Mouse (Mus musculus) c-Kit-positive CD71-positive TER-119-negative erythroid progenitor cells, embryonic 14.5 days (primary cell): Measurements from ENCODE around the gene Parp6.

Source experiments
- DNase-seq: peaks from one replicate; pipeline ENCODE4 v3.0.0-alpha.2; 2013; ENCODE audit warnings: low read depth

Gene Parp6

DNA sequence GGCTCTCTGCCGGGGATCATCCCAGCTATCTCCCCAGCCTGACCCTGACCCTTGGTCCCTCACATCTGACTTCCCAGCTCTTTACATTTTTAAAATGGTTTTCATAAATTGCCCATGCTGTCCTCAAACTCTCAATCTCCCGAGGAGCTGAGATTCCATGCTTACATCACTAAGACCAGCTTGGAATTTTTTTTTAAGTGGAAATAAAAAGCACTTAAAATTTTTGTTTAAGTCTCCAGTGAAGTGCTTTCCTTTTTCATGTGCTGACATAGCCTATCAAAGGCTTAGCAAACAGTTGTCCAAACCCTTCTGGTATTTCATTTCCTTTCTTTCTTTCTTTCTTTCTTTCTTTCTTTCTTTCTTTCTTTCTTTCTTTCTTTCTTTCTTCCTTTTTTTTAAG lies 66.9 kb downstream of the Parp6 start:
- no peak for DNase-seq

DNA sequence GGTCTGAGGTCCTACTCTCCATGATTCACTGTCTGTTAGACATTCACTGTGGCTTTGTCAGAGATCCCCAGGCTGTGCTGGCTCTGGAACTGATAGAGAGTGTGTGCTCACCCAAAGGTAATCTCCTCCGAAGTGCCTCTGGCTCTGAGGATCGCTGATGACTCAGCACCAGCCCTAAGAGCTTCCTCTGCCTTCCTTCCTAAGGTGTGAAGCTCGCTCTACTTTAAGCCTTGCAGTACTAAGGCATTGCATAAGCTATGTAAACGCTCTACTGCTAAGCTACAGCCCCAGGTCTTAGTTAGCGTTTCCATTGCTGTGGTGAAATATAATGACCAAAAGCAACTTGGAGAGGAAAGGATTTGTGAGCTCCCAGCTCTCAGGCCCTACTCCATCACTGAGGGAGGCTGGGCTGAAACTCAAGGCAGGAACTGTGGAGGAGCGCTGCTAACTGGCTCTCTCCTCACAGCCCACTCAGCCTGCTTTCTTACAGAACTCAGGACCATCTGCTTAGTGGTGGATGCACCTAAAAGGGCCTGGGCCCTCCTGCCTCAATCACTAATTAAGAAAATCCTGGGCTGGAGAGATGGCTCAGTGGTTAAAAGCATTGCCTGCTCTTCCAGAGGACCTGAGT lies 70.4 kb downstream of the Parp6 start:
- DNase-seq = no peak

DNA sequence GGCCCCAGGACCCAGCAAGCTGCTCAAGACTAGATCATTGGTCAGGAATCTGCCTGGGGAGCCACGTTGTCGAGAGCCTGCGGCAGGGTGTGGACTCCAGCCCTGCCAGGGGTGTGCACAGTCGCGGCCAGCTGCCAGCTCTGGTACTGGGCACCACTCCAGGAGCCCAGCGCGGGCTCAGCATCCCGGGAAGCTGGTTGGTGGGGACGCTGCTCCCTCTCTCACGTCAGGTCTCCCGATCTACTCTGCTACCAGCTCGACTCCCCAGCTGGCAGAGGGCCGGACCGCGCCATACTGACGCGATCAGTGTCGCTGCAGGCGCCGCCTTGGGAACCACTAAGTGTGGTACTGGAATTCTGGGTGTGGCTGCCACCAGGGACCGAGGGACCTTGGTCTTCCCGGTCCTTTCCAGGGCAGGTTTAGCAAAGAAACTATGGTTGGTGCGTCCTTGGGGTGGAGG lies 74.6 kb downstream of the Parp6 start:
- DNase-seq = no peak

DNA sequence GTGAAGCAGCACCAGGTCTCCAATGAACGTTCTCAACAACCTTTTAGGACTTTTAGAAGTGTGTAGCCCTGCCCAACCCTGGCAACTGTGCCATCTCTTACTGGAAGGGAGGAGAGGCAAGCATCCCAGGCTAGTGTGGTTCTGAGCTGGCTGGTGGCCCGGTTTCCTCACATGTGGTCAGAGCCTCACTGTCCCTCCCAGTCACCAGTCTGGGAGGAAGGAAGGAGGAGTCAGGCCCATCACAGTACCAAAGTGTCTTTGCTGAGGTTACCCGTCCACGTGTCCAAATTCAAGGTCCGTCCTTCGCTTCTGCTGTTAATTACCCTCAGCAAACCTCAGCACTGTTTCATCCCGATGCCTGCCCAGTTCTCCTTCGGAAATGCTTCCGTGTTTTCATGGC lies 75.1 kb downstream of the Parp6 start:
- DNase-seq = no peak

DNA sequence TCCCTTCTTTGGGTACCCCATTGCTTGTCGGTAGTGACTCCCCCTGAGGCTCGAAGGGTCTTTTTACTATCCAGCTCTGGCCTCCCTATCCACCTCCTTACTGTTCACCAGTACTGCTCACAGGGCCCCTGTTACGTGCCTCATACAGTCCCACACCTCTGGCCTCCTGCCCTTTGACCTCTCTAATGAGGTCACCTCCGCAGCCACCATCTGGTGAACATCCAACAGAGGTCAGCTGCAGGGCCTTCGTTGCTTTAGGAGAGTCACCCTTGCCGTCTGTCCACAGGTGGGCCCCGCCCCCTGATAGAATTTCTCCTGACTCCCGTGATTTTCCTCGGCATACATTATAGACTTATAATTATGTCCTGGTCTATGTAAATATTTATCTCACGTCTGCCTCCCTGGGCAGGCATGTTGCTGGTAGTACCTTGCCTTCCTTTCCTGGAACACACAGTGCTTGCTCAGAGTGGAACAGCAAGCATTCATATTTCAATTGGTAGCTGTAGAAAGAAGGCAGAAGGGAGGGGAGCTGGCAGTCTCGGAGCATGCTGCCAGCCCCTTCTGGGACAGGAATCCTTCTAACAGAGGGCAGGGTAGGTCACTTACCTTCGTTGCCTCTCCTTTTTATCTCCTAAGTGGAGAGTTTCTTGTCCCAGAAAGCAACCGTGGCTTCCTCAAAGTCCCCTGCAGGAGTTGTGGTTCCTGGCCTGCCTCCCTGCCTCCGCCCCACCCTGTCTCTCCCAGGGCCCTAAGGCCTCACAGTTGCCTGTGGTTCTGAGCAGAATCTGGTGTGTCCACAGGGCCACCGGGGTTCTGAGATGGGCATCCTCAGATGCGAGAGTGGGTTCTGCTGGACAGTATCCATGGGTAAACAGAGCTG lies 77.7 kb downstream of the Parp6 start:
- DNase-seq = no peak

DNA sequence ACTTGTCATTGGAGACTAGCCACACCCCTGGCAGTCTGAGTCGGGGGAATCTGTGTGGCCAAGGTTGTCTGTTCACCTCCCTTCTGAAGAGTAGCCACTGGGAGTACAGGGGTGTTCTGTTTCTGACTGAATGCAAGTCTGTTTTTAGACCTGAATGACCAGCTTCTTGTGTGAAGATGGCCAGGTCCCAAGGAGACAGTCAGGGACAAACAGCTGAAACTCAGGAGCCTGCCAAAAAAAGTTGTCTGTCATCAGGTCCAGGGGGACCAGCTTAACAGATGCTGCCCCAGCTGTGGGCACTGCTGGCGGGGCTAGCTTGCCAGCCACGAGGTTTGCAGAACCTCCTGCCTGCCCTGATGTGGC lies 78.3 kb downstream of the Parp6 start:
- DNase-seq = no peak

DNA sequence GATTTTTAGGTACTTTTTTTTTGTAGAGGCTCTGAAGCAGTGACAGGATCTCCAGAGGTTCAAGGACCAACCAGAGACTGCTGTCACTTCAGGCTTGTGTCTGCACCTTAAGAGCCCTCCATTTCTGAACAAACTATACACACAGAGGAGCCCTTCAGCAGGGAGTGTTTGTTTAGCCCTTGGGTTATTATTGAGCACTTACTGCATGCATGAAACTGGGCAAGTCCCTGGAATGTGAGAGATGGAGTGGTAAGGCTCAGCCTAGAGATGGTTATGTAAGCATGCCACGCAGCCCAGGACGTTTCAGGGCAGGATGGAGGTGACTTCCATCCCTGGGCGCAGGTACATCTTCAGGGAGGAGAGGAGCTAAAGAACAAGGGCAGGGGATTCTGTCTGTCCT lies 79.3 kb downstream of the Parp6 start:
- DNase-seq = no peak
